Mouse (Mus musculus) lung, embryonic 16.5 days (tissue): Measurements from ENCODE around the gene Nefh. TPM values are rescaled to one million over a fixed set of nuclear protein-coding genes. Genes with fewer than 3 reads are reported as not detected.
A peak's percentile ranks its signal among the peaks of the same experiment; 100 is the strongest.

ENCODE experiments used
- ATAC-seq: fragments of 200-750 bp; cut with Nextera tagmentation; 2 replicates; pipeline ENCODE4 v1.8.0; 2017; ENCODE audit warnings: low read depth, mild to moderate bottlenecking, moderate library complexity
- H3K27ac ChIP-seq: fragments of 300-500 bp; sonication (generic); 2 replicates; pipeline ENCODE4 v1.5.1; 2014; ENCODE audit warnings: mild to moderate bottlenecking, control low read depth, low read length
- H3K27me3 ChIP-seq: fragments of 300-500 bp; sonication (generic); 2 replicates; pipeline ENCODE4 v1.6.1; 2014; ENCODE audit warnings: low read depth, low read length, mixed read lengths; ENCODE audit not compliant: control insufficient read depth, insufficient read depth
- H3K36me3 ChIP-seq: fragments of 300-500 bp; sonication (generic); 2 replicates; pipeline ENCODE4 v1.6.1; 2014; ENCODE audit warnings: low read length; ENCODE audit not compliant: control insufficient read depth, insufficient read depth
- H3K4me1 ChIP-seq: fragments of 300-500 bp; sonication (generic); replicated peaks from 2 replicates; pipeline ENCODE4 v1.6.1; 2014; ENCODE audit warnings: low read length, mixed read lengths; ENCODE audit not compliant: control insufficient read depth, insufficient read depth
- H3K4me2 ChIP-seq: fragments of 300-500 bp; sonication (generic); 2 replicates; pipeline ENCODE4 v1.6.1; 2014; ENCODE audit warnings: low read depth, low read length, control low read depth
- H3K4me3 ChIP-seq: fragments of 300-500 bp; sonication (generic); 2 replicates; pipeline ENCODE4 v1.5.1; 2014; ENCODE audit warnings: mild to moderate bottlenecking, low read length, control low read depth
- H3K9ac ChIP-seq: fragments of 300-500 bp; sonication (generic); 2 replicates; pipeline ENCODE4 v1.6.1; 2014; ENCODE audit warnings: low read length, control low read depth
- H3K9me3 ChIP-seq: fragments of 300-500 bp; sonication (generic); 2 replicates; pipeline ENCODE4 v1.6.1; 2016; ENCODE audit warnings: low read length; ENCODE audit not compliant: control insufficient read depth
- WGBS: fragments of 180-500 bp; shearing (Covaris S2); extraction: QIAGEN DNeasy Blood & Tissue Kit; methylation state at CpG from one replicate; pipeline ENCODE4 v1.1.7; 2014; 5-methylcytosine and 5-hydroxymethylcytosine counted together
- polyA plus RNA-seq: library from polyadenylated mRNA; unstranded; fragments of >200 nt; fragmentation: Nextera tagmentation; extraction: Ambion mirVana; gene quantifications from 2 replicates; pipeline ENCODE4 v1.2.1, GENCODE M21; 2015

Gene Nefh
- polyA plus RNA-seq, 1 experiment from 2014 or later, result 0.26 TPM

DNA sequence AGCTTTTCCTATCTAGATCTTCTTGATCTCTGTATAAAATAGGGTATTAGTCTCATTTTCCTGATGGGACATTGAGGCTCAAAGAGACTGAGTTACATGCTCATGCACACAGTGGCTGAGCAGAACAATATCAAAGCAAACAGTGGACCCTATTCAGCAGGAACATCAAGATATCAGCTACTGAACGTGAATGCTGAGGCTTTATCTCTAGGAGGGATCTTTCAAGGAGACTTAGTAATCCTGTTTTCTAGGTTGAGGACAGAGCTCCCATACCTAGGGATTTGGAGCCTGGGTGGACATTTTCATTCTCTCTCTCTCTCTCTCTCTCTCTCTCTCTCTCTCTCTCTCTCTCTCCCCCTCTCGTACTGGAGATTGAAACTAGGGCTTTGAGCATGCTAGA is 35.7 kb upstream of the Nefh start:
- H3K9ac ChIP-seq, result no peak overlapping the region
- H3K36me3 ChIP-seq, result no peaks in the 10 kb centered on the region
- H3K4me2 ChIP-seq, result no peak overlapping the region
- H3K4me1 ChIP-seq, result peaks cover 6% of the 10 kb centered on the region; the same call in 1 of the 2 replicates
- 42% methylated on average over 2 of the region's 2 CpGs for whole genome bisulfite sequencing
- H3K4me3 ChIP-seq, result no peak overlapping the region
- H3K27ac ChIP-seq, result no peak overlapping the region
- no peaks in the 10 kb centered on the region for H3K27me3 ChIP-seq
- ATAC-seq, result no peak
- no peaks in the 10 kb centered on the region for H3K9me3 ChIP-seq

DNA sequence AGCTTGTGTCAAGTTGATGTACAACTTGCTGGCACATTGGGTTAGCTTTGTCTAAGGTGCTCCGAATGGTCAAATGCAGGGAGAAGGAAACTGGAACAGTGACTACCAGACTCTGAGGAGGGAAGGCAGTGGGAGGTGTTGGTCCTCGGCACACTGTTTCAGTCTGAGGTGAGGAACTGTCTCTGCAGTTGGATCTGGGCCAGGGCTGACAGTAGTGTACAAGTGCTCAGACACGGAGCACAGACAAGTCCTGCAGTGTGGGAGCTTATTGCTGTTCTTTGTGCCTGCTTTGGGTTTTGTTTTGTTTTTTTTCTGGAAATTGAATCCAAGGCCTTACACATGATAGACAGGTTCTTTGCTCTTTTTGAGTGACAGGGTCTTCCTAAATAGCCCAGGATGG is 35.1 kb upstream of the Nefh start:
- H3K4me2 ChIP-seq, result no peak overlapping the region
- no peak overlapping the region for H3K4me3 ChIP-seq
- no peaks in the 10 kb centered on the region for H3K27me3 ChIP-seq
- H3K9ac ChIP-seq, result no peak overlapping the region
- H3K36me3 ChIP-seq, result no peaks in the 10 kb centered on the region
- 56% methylated on average over 3 of the region's 3 CpGs for WGBS
- no peaks in the 10 kb centered on the region for H3K9me3 ChIP-seq
- no peak overlapping the region for H3K27ac ChIP-seq
- peaks cover 6% of the 10 kb centered on the region; the same call in 1 of the 2 replicates for H3K4me1 ChIP-seq
- ATAC-seq, result no peak

DNA sequence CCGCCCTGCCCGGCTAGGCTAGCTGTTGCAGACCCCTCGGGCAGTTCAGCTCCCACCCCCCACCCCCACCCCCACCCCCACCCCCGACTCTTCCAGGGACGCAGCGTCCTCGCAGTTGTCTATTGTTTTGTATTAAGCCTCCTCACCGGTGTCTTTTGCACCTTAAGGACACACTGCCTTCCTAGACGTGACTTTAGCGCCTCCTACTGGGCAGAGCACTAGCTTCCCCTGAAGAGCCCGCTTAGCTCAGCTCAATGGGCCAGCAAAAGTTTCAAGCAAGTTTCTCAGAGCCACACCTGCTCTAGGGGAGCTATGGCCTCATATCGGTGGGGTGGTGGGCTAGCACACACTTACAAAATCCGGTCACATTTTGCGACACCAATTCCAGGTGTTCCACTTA is 27.8 kb upstream of the Nefh start:
- 0 out of 2 replicates have a peak, but pooled peaks have one; percentile 60 for ATAC-seq
- H3K4me3 ChIP-seq, result no peak overlapping the region
- WGBS, result 8% methylated on average over 13 of the region's 14 CpGs
- 0 out of 2 replicates have a peak, but pooled peaks cover 2% of the 10 kb centered on the region for H3K4me1 ChIP-seq
- H3K27me3 ChIP-seq, result no peaks in the 10 kb centered on the region
- no peaks in the 10 kb centered on the region for H3K9me3 ChIP-seq
- peak overlapping the region; percentile 81 for H3K27ac ChIP-seq
- H3K4me2 ChIP-seq, result peak overlapping the region; percentile 36
- no peak overlapping the region for H3K9ac ChIP-seq
- no peaks in the 10 kb centered on the region for H3K36me3 ChIP-seq

DNA sequence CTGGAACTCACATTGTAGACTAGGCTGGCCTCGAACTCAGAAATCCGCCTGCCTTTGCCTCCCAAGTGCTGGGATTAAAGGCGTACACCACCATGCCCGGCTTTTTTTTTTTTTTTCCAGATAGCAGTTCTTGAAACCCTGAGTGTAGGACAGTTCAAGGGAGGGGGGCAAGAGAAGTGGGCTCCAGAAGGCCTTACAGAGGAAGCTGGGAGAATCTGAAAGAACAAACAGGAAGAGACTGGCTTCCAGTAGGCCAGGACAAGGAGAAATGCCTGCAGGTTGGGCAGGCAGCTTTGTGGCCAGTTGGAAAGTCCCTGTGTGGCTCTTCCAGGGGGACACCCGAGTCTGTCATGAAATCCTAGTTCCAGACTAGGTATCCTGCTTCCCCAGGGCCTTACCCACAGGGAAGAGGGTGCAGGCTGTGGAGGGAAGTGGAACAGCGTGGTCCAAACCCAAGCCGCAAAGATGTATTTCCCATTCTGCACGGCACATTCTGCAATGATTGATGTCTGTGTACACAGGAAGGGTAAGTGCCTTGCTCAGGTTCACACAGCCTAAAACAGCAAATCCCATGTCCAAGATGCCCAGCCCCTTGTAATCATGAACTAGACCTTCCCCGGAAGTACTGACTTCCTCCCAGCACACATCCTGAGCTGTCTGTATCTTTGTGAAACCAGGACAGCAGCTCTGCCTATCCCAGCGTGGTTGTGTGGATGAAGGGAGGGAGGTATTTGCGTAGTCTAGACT is 26.7 kb upstream of the Nefh start:
- no peaks in the 10 kb centered on the region for H3K9me3 ChIP-seq
- no peaks in the 10 kb centered on the region for H3K27me3 ChIP-seq
- no peak overlapping the region for H3K9ac ChIP-seq
- H3K36me3 ChIP-seq, result no peaks in the 10 kb centered on the region
- WGBS, result 43% methylated on average over 11 of the region's 11 CpGs
- ATAC-seq, result peak; percentile 79
- H3K4me2 ChIP-seq, result no peak overlapping the region
- H3K4me1 ChIP-seq, result 0 out of 2 replicates have a peak, but pooled peaks cover 2% of the 10 kb centered on the region
- H3K4me3 ChIP-seq, result no peak overlapping the region
- H3K27ac ChIP-seq, result peak overlapping the region; percentile 81

DNA sequence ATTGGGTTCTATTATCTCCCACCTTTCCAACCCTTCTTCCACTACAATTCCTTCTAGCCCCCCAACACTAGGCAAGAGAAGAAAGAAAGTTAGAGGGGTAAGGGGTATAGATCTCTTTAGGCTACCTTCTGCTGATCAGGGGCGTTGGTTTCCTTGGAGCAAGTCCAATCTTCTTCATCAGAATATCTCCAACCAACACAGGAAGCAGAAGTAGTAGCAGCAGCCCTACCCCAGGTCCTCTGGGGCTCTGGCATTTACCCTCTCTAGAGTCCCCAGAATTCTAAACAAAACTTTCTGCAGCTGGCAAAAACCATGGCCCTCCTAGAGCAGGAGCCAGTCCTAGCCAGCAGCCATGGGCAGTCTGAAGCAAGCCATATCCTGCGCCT is 26.0 kb upstream of the Nefh start:
- peak overlapping the region; percentile 64; the same call in 1 of the 2 replicates for H3K27ac ChIP-seq
- no peak overlapping the region for H3K9ac ChIP-seq
- WGBS, result 82% methylated on average over 2 of the region's 2 CpGs

DNA sequence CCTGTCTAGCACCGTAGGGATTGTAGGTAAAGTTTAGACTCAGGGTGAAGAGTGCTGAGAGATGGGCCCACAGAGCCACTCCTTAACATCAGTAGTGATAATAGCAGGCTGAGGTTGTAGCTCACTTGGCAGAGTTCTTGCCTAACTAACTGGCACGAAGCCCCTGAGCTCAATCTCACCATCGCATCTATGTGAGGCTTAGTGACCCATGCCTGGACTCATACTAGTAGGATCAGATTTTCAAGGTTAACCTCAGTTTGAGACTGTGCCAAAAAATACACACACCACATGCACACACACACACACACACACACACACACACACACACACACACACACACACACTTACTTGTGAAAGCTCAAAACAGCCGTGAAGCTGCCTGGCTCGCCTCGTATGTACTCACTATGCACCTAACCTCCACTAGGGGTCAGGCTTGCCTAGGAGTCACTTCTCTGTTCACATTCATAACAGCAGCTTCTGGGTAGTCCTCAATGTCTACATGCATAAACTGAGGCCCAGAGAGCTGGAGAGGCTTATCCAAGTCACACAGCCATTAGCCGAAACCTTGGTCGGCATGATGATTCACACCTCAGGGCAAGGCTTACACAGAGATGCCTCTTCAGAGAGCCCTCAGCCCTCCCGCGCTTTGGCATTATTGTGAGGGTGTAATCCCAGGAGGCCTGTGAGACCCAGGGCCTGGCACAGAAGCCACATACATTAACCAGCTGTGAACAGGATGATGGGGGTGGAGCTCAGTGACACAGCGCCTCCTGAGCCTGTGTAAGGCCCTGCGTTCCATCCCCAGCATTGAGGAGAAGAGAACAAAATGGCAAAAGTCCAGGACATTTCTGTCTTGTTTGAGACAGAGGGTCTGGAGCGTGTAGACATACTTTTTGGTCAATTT is 25.4 kb upstream of the Nefh start:
- WGBS, result 55% methylated on average over 13 of the region's 13 CpGs
- ATAC-seq, result no peak
- Histone ChIP-seq H3K4me1 (0 out of 2 replicates have a peak, but pooled peaks cover 2% of the 10 kb centered on the region), H3K36me3 (no peaks in the 10 kb centered on the region), H3K9me3 (no peaks in the 10 kb centered on the region), H3K27ac (0 out of 2 replicates have a peak overlapping the region, but pooled peaks have one; percentile 33), H3K9ac (no peak overlapping the region), H3K4me2 (no peak overlapping the region), H3K4me3 (no peak overlapping the region), H3K27me3 (no peaks in the 10 kb centered on the region)

More for the DNA sequence above, 26.0 kb upstream of the Nefh start:
- no peak overlapping the region for H3K4me3 ChIP-seq
- no peaks in the 10 kb centered on the region for H3K36me3 ChIP-seq
- no peaks in the 10 kb centered on the region for H3K9me3 ChIP-seq
- H3K4me2 ChIP-seq, result no peak overlapping the region
- ATAC-seq, result no peak
- no peaks in the 10 kb centered on the region for H3K27me3 ChIP-seq
- 0 out of 2 replicates have a peak, but pooled peaks cover 2% of the 10 kb centered on the region for H3K4me1 ChIP-seq

DNA sequence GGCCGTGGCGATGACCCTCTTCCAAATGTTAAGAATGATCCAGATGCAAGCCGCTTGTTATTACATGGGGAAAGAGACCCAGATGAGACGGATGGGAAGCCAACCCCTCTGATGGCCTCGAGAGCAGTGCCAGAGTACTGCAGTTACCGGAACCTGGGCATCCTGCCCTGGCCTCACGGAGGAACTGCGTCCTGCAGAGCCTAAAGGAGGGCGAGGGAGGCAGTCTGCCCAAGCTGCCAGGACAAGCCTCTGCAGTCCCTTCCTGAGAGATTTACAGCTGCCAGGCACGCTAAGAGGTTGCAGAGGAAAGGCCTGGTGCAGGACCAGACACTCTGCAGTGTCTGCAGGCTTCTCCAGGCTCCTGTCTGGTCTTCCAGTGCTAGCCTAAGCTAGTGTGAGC is 20.5 kb upstream of the Nefh start:
- no peaks in the 10 kb centered on the region for H3K36me3 ChIP-seq
- H3K4me2 ChIP-seq, result no peak overlapping the region
- no peak overlapping the region for H3K9ac ChIP-seq
- no peaks in the 10 kb centered on the region for H3K4me1 ChIP-seq
- ATAC-seq, result no peak
- 64% methylated on average over 10 of the region's 10 CpGs for WGBS
- H3K9me3 ChIP-seq, result no peaks in the 10 kb centered on the region
- H3K27me3 ChIP-seq, result no peaks in the 10 kb centered on the region
- no peak overlapping the region for H3K4me3 ChIP-seq
- 0 out of 2 replicates have a peak overlapping the region, but pooled peaks have one; percentile 12 for H3K27ac ChIP-seq

DNA sequence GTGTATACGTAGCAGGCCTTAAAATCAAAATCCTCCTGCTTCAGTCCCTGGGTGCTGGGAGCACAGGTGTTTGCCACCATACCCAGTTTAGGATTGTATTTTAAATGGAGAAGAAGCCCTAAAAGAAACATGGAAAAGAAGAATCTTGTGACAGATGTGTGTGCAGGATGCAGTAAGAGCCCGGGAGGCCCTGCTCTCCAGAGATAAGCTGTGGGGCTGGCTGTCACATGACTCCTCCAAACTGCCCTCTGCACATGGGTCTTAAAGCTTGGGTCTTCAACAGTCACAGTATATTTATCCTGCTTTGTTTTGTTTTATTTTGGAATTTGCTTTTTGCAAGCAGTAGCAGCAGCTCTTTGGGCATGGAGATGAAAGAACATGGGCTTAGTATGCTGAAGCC is 19.7 kb upstream of the Nefh start:
- WGBS, result 52% methylated on average over 2 of the region's 2 CpGs
- no peak overlapping the region for H3K4me3 ChIP-seq
- H3K27me3 ChIP-seq, result no peaks in the 10 kb centered on the region
- H3K27ac ChIP-seq, result no peak overlapping the region
- H3K9me3 ChIP-seq, result no peaks in the 10 kb centered on the region
- no peaks in the 10 kb centered on the region for H3K4me1 ChIP-seq
- ATAC-seq, result no peak
- no peak overlapping the region for H3K9ac ChIP-seq
- H3K4me2 ChIP-seq, result no peak overlapping the region
- no peaks in the 10 kb centered on the region for H3K36me3 ChIP-seq

DNA sequence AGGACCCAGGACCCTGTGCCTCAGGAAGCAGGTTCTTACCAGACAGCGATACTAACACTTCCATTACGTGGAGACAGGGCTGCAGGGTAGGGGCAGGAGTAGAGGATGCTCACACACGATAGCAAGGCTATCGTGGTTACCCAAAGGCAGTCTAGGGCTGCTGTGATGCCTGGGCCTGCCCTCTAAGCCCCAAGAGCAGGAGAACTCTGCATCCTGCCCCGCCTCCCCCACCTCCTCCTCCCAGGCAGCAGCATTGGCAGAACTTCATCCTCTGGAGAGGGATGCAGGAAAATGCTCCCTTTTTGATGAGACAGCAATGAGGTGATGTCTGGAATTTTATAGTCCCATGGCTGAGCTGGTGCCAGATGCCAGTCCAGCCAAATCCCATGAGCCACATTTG is 19.0 kb upstream of the Nefh start:
- no peak overlapping the region for H3K27ac ChIP-seq
- 62% methylated on average over 5 of the region's 5 CpGs for WGBS
- H3K9ac ChIP-seq, result no peak overlapping the region
- no peaks in the 10 kb centered on the region for H3K9me3 ChIP-seq
- no peak overlapping the region for H3K4me3 ChIP-seq
- H3K27me3 ChIP-seq, result no peaks in the 10 kb centered on the region
- H3K4me1 ChIP-seq, result no peaks in the 10 kb centered on the region
- H3K36me3 ChIP-seq, result no peaks in the 10 kb centered on the region
- no peak for ATAC-seq
- no peak overlapping the region for H3K4me2 ChIP-seq
